ENCODE assay signal across 8 mouse cellular contexts in the genomic region with DNA sequence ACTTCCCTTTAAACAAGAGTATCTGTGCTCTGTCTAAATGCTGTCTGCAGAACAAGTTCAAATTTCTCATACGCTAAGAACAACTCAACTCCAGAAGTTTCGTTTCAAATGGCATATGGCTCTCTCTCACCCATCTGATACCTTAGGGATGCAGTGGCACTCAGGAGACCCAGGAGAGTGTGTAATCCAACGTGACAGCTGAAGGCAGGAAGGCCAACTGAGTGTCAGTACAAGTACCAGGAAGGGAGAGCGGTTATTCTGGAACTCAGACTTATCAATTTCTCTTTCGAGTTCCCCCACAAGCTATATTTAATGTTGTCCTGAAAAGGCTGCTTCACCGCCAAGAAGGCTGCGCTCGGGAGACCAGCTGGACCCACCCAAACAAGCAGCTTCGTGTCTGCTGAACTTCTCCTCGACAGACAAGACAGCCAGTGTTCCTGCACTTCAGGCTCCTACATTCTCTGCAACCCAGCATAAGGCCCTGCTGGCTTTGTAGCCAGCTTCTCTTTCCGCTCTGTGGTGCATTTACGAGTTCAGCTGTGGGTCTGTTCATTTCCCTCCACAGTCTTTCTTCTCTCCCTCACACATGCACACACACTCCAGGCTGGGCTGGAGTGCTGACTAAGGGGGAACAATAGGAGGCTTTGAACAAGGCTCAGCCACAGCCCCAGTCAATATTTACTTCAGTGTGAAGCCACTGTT. TPM values are rescaled to one million over a fixed set of nuclear protein-coding genes. Genes with fewer than 3 reads are reported as not detected.
A peak's percentile ranks its signal among the peaks of the same experiment; 100 is the strongest.
DNase-seq lines count a peak whose midpoint lies in the region; ATAC-seq and TF ChIP-seq lines count a peak whose summit lies in the region.

No protein-coding gene starts in this region.

- 27% methylated on average over 12 of the region's 12 CpGs for WGBS in limb, embryonic 14.5 days

- no peaks in the 10 kb centered on the region for H3K36me3 ChIP-seq in limb, embryonic 14.5 days (ENCODE audit: control insufficient read depth, insufficient read depth, low read length)
- no peaks in the 10 kb centered on the region for H3K36me3 ChIP-seq in splenic B cell, adult 2 months (ENCODE audit: control insufficient read depth, insufficient read depth, low read length, poor library complexity, severe bottlenecking)

- H3K9me3 ChIP-seq in limb, embryonic 14.5 days (ENCODE audit: control insufficient read depth, low read length) = no peaks in the 10 kb centered on the region

- no peaks in the 10 kb centered on the region for H3K27me3 ChIP-seq in limb, embryonic 14.5 days (ENCODE audit: control insufficient read depth, insufficient read depth, low read length)
- no peaks in the 10 kb centered on the region for H3K27me3 ChIP-seq in splenic B cell, adult 2 months (ENCODE audit: control insufficient read depth, insufficient read depth, low read length, poor library complexity, severe bottlenecking)

- H3K4me2 ChIP-seq in limb, embryonic 14.5 days (replicated peaks; ENCODE audit: low read depth, low read length, severe bottlenecking) = no peak overlapping the region; the same call in 1 of the 2 replicates

- intact Hi-C loops in heart, postnatal 36 days (cut with DNase I) = no loop called here

- no peak for TF ChIP-seq POLR2A in limb, embryonic 14.5 days (IDR thresholded peaks at IDR 0.05; ENCODE audit: borderline replicate concordance, extremely low read depth, insufficient read depth, insufficient read length)

- no peak overlapping the region for H3K9ac ChIP-seq in limb, embryonic 14.5 days (ENCODE audit: low read depth, low read length, severe bottlenecking)

- peaks cover 12% of the 10 kb centered on the region for H3K4me1 ChIP-seq in limb, embryonic 14.5 days (ENCODE audit: control insufficient read depth, insufficient read depth, low read length)

- peak; percentile 49 to 53 for DNase-seq in cerebellum, postnatal 10 days
- no peak for DNase-seq in cerebellum, adult 9-11 months
- DNase-seq in spleen, adult 18-20 months = peak; percentile 11 to 28
- DNase-seq in spleen, adult 12 weeks (ENCODE audit: low spot score) = no peak
- DNase-seq in heart, postnatal 36 days = peak; percentile 11 to 31
- peak; percentile 56 for DNase-seq in limb, embryonic 14.5 days (ENCODE audit: low spot score)
- peak; percentile 1 for DNase-seq in splenic B cell, adult 2 months (ENCODE audit: low read depth, low spot score)
- no peak for DNase-seq in urinary bladder, postnatal 25 days (ENCODE audit: low spot score)

- no peak overlapping the region for H3K4me3 ChIP-seq in limb, embryonic 14.5 days (replicated peaks; ENCODE audit: low read length)

- peak overlapping the region; percentile 15; the same call in 1 of the 2 replicates for H3K27ac ChIP-seq in limb, embryonic 14.5 days (replicated peaks; ENCODE audit: low read depth, low read length)

- ATAC-seq in limb, embryonic 14.5 days (ENCODE audit: low FRiP score, low read depth) = peak; percentile 90

RNA-seq across cellular contexts. Expression of a gene that starts 18.7 kb away (rescaled TPM):
- 10 to 100 TPM; 22.1 to 26.5 TPM for total RNA-seq in heart, postnatal 36 days (2021)
- 22.8 and 25.1 TPM in 2 replicates for polyA plus RNA-seq in limb, embryonic 14.5 days (2012; rRNA removed)
- polyA plus RNA-seq in limb, embryonic 14.5 days (2014; fragmentation: Nextera tagmentation; extraction: Ambion mirVana) = 64.8 and 78.5 TPM in 2 replicates

Comparison
In these comparisons a context has a peak if more than half of its experiments do, and no peak if none do; other contexts are left out.
1. DNase-seq: peak in cerebellum, postnatal 10 days (2 of 2), spleen, adult 18-20 months (2 of 2), heart, postnatal 36 days (2 of 2), limb, embryonic 14.5 days (single experiment) and splenic B cell, adult 2 months (single experiment); none in cerebellum, adult 9-11 months (single experiment), spleen, adult 12 weeks (single experiment) and urinary bladder, postnatal 25 days (single experiment).